ENCODE assay signal across 12 mouse cellular contexts in the genomic region with DNA sequence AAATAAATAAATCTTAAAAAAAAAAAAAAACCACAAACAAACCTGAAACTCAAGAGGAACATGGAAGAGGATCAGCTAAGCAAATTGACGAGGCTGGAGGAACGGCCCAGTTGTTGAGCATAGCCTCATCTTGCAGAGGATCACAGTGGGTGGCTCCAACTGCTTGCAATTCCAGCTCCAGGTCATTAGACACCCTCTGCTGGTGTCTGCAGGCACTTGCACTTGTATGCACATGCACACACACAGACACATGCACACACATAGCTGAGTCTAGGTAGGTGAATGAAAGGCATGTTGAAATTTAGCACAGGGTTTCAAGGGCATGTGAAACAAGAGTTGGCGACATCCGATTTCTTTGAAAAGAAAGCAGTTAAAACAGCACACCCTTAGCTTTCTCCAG.
"Had no signal": no experiment of that assay in that cellular context is flagged by ENCODE, and none has a peak within 500 bp of the region (broad histone marks: within the 10 kb centered on the region; RNA-seq: fewer than 3 reads in every experiment).

No protein-coding gene starts in this region.

- H3K4me3 ChIP-seq: intestine, embryonic 15.5 days; liver, embryonic 13.5 days; midbrain, embryonic 13.5 days; neural tube, embryonic 12.5 days had no signal

- DNase-seq: kidney, adult 18-20 months; kidney, postnatal 25 days; left cerebral cortex, postnatal 4 days; liver, embryonic 13.5 days; lung, adult 2 months; lung, postnatal 10 days; thymus, adult 2 months; thymus, postnatal 25 days had no signal

- ATAC-seq: intestine, embryonic 15.5 days; midbrain, embryonic 13.5 days had no signal

- H3K36me3 ChIP-seq: intestine, embryonic 15.5 days; liver, embryonic 13.5 days; midbrain, embryonic 13.5 days; neural tube, embryonic 12.5 days had no signal

- H3K4me2 ChIP-seq: intestine, embryonic 15.5 days; liver, embryonic 13.5 days; midbrain, embryonic 13.5 days; neural tube, embryonic 12.5 days had no signal

- H3K27ac ChIP-seq: intestine, embryonic 15.5 days; liver, embryonic 13.5 days; macrophage; midbrain, embryonic 13.5 days; neural tube, embryonic 12.5 days had no signal

- H3K27me3 ChIP-seq: intestine, embryonic 15.5 days; liver, embryonic 13.5 days; midbrain, embryonic 13.5 days; neural tube, embryonic 12.5 days had no signal

- H3K9me3 ChIP-seq: intestine, embryonic 15.5 days; liver, embryonic 13.5 days; midbrain, embryonic 13.5 days; neural tube, embryonic 12.5 days had no signal

- H3K4me1 ChIP-seq: intestine, embryonic 15.5 days; liver, embryonic 13.5 days; midbrain, embryonic 13.5 days; neural tube, embryonic 12.5 days had no signal

- H3K9ac ChIP-seq: intestine, embryonic 15.5 days; liver, embryonic 13.5 days; midbrain, embryonic 13.5 days; neural tube, embryonic 12.5 days had no signal
